Mouse (Mus musculus): ENCODE results near the gene Pygo1.

- no peak for TF ChIP-seq CTCF (IDR thresholded peaks at IDR 0.05; ENCODE audit: control insufficient read depth, insufficient read depth, insufficient read length)
- TF ChIP-seq MAX (IDR thresholded peaks at IDR 0.05) = no peak
- TF ChIP-seq USF1 (IDR thresholded peaks at IDR 0.05; ENCODE audit: low read depth) = no peak
These were observed 57.6 kb downstream of the Pygo1 start for GRCm38 (mm10) chr9:72983066-72983465.

Data from C2C12 (cell line).